Mouse (Mus musculus): ENCODE data around the gene Hc. TPM values are rescaled to one million over a fixed set of nuclear protein-coding genes. Genes with fewer than 3 reads are reported as not detected.

The Hc gene
- polyA plus RNA-seq, 1 experiment from 2014 or later: 1.6 TPM

GRCm38 (mm10) chr2:35048851-35049250, 12.4 kb downstream of the Hc start:
- Histone ChIP-seq H3K9ac (no peak overlapping the region), H3K4me1 (no peaks in the 10 kb centered on the region), H3K9me3 (no peaks in the 10 kb centered on the region), H3K4me3 (no peak overlapping the region), H3K27me3 (no peaks in the 10 kb centered on the region), H3K27ac (no peak overlapping the region), H3K4me2 (no peak overlapping the region), H3K36me3 (no peaks in the 10 kb centered on the region)
- WGBS: 34% methylated on average over 5 of the region's 5 CpGs
- ATAC-seq (ENCODE audit: borderline replicate concordance, extremely low read depth, low FRiP score, low TSS enrichment): no peak

- Histone ChIP-seq H3K4me3 (no peak overlapping the region), H3K4me2 (no peak overlapping the region), H3K27me3 (no peaks in the 10 kb centered on the region), H3K9me3 (no peaks in the 10 kb centered on the region), H3K27ac (no peak overlapping the region), H3K9ac (no peak overlapping the region), H3K36me3 (no peaks in the 10 kb centered on the region), H3K4me1 (no peaks in the 10 kb centered on the region)
- ATAC-seq (ENCODE audit: borderline replicate concordance, extremely low read depth, low FRiP score, low TSS enrichment): no peak
- WGBS: 60% methylated on average over 2 of the region's 2 CpGs
These were observed 16.3 kb downstream of the Hc start for GRCm38 (mm10) chr2:35044956-35045355.

- Histone ChIP-seq H3K9ac (no peak overlapping the region), H3K4me3 (no peak overlapping the region), H3K36me3 (no peaks in the 10 kb centered on the region), H3K4me2 (no peak overlapping the region), H3K27ac (no peak overlapping the region), H3K9me3 (no peaks in the 10 kb centered on the region), H3K4me1 (no peaks in the 10 kb centered on the region), H3K27me3 (no peaks in the 10 kb centered on the region)
- WGBS: 91% methylated on average over 9 of the region's 9 CpGs
- ATAC-seq (ENCODE audit: borderline replicate concordance, extremely low read depth, low FRiP score, low TSS enrichment): no peak
These were observed 22.5 kb downstream of the Hc start for GRCm38 (mm10) chr2:35038580-35039375.

GRCm38 (mm10) chr2:35024646-35025154, 36.5 kb downstream of the Hc start:
- Histone ChIP-seq H3K36me3 (no peaks in the 10 kb centered on the region), H3K4me1 (no peaks in the 10 kb centered on the region), H3K4me2 (no peak overlapping the region), H3K4me3 (no peak overlapping the region), H3K9ac (no peak overlapping the region), H3K27ac (no peak overlapping the region), H3K27me3 (no peaks in the 10 kb centered on the region), H3K9me3 (no peaks in the 10 kb centered on the region)
- ATAC-seq (ENCODE audit: borderline replicate concordance, extremely low read depth, low FRiP score, low TSS enrichment): no peak
- WGBS: 73% methylated on average over 3 of the region's 3 CpGs

- WGBS: 77% methylated on average over 5 of the region's 5 CpGs
- H3K4me1 ChIP-seq: no peaks in the 10 kb centered on the region
These were observed 39.4 kb downstream of the Hc start for GRCm38 (mm10) chr2:35021806-35022205.

GRCm38 (mm10) chr2:35015861-35016260, 45.4 kb downstream of the Hc start:
- WGBS: 14% methylated on average over 6 of the region's 6 CpGs
- H3K9me3 ChIP-seq: no peaks in the 10 kb centered on the region
- H3K27me3 ChIP-seq: no peaks in the 10 kb centered on the region
- H3K9ac ChIP-seq: no peak overlapping the region
- ATAC-seq (ENCODE audit: borderline replicate concordance, extremely low read depth, low FRiP score, low TSS enrichment): no peak
- no peaks in the 10 kb centered on the region for H3K36me3 ChIP-seq
- H3K27ac ChIP-seq: 0 out of 2 replicates have a peak overlapping the region, but pooled peaks have one; percentile 5
- no peak overlapping the region for H3K4me3 ChIP-seq
- no peak overlapping the region for H3K4me2 ChIP-seq
- H3K4me1 ChIP-seq: no peaks in the 10 kb centered on the region

More at GRCm38 (mm10) chr2:35021806-35022205, 39.4 kb downstream of the Hc start:
- H3K36me3 ChIP-seq: no peaks in the 10 kb centered on the region
- H3K9me3 ChIP-seq: no peaks in the 10 kb centered on the region
- no peak overlapping the region for H3K27ac ChIP-seq
- no peaks in the 10 kb centered on the region for H3K27me3 ChIP-seq
- no peak overlapping the region for H3K4me2 ChIP-seq
- no peak overlapping the region for H3K9ac ChIP-seq
- ATAC-seq (ENCODE audit: borderline replicate concordance, extremely low read depth, low FRiP score, low TSS enrichment): no peak
- no peak overlapping the region for H3K4me3 ChIP-seq

- Histone ChIP-seq H3K9ac (no peak overlapping the region), H3K27ac (no peak overlapping the region), H3K36me3 (no peaks in the 10 kb centered on the region), H3K27me3 (no peaks in the 10 kb centered on the region), H3K4me3 (no peak overlapping the region), H3K9me3 (no peaks in the 10 kb centered on the region), H3K4me1 (no peaks in the 10 kb centered on the region), H3K4me2 (no peak overlapping the region)
- ATAC-seq (ENCODE audit: borderline replicate concordance, extremely low read depth, low FRiP score, low TSS enrichment): no peak
- 84% methylated on average over 8 of the region's 8 CpGs for whole genome bisulfite sequencing
These were observed 49.6 kb downstream of the Hc start for GRCm38 (mm10) chr2:35011649-35012048.

GRCm38 (mm10) chr2:34998956-34999355, 62.3 kb downstream of the Hc start:
- Histone ChIP-seq H3K4me1 (no peaks in the 10 kb centered on the region), H3K4me3 (no peak overlapping the region), H3K36me3 (no peaks in the 10 kb centered on the region), H3K4me2 (no peak overlapping the region), H3K9me3 (no peaks in the 10 kb centered on the region), H3K27ac (no peak overlapping the region), H3K9ac (no peak overlapping the region), H3K27me3 (no peaks in the 10 kb centered on the region)
- 82% methylated on average over 9 of the region's 9 CpGs for WGBS
- ATAC-seq (ENCODE audit: borderline replicate concordance, extremely low read depth, low FRiP score, low TSS enrichment): no peak

- H3K4me2 ChIP-seq: no peak overlapping the region
- H3K4me3 ChIP-seq: no peak overlapping the region
- WGBS: 82% methylated on average over 5 of the region's 5 CpGs
- no peaks in the 10 kb centered on the region for H3K9me3 ChIP-seq
- no peaks in the 10 kb centered on the region for H3K4me1 ChIP-seq
- H3K27me3 ChIP-seq: no peaks in the 10 kb centered on the region
- H3K27ac ChIP-seq: no peak overlapping the region
- no peak overlapping the region for H3K9ac ChIP-seq
- no peak for ATAC-seq (ENCODE audit: borderline replicate concordance, extremely low read depth, low FRiP score, low TSS enrichment)
- H3K36me3 ChIP-seq: no peaks in the 10 kb centered on the region
These were observed 64.7 kb downstream of the Hc start for GRCm38 (mm10) chr2:34996506-34996905.

GRCm38 (mm10) chr2:34993696-34994356, 67.4 kb downstream of the Hc start:
- Histone ChIP-seq H3K4me3 (no peak overlapping the region), H3K27ac (no peak overlapping the region), H3K4me1 (no peaks in the 10 kb centered on the region), H3K9ac (no peak overlapping the region), H3K36me3 (no peaks in the 10 kb centered on the region), H3K9me3 (no peaks in the 10 kb centered on the region), H3K4me2 (no peak overlapping the region), H3K27me3 (no peaks in the 10 kb centered on the region)
- no peak for ATAC-seq (ENCODE audit: borderline replicate concordance, extremely low read depth, low FRiP score, low TSS enrichment)
- WGBS: 66% methylated on average over 5 of the region's 5 CpGs

GRCm38 (mm10) chr2:34992729-34993695, 68.2 kb downstream of the Hc start:
- H3K36me3 ChIP-seq: no peaks in the 10 kb centered on the region
- ATAC-seq (ENCODE audit: borderline replicate concordance, extremely low read depth, low FRiP score, low TSS enrichment): no peak
- no peak overlapping the region for H3K9ac ChIP-seq
- no peaks in the 10 kb centered on the region for H3K27me3 ChIP-seq
- WGBS: 21% methylated on average over 9 of the region's 9 CpGs
- H3K4me3 ChIP-seq: no peak overlapping the region
- no peaks in the 10 kb centered on the region for H3K4me1 ChIP-seq
- H3K27ac ChIP-seq: no peak overlapping the region
- no peaks in the 10 kb centered on the region for H3K9me3 ChIP-seq
- H3K4me2 ChIP-seq: no peak overlapping the region
